Mouse (Mus musculus) liver, postnatal 0 days (tissue): ENCODE results near the gene Trim29.

Experiments
- CTCF ChIP-seq: sonication (generic); IDR thresholded peaks from 2 replicates; pipeline ENCODE4 v1.5.1; 2016; ENCODE audit warnings: antibody characterized with exemption, low read depth
- EP300 ChIP-seq: IDR thresholded peaks from 2 replicates; pipeline ENCODE4 v1.6.1; 2016; ENCODE audit warnings: antibody characterized with exemption, low read depth, mild to moderate bottlenecking

DNA sequence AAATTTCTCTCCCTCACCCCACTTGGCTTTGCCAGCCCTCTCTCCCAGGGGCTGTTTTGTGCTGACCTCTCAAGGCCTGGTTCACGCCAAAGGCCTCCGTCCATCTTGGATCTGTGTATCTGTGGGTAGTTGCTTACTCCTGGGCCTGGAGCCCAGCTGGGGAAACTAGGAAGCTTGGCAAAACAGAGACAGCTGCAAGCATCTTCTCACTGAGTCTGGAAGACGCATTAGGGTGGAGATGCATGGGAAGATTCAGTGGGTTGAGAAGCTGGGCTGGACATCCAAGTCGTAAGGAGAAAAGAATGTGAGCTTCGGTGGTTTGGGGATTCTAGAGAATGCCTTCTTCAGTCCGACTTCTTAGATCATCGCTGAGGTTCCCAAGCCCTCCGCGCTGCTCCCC, 36.9 kb upstream of the Trim29 start:
- TF ChIP-seq CTCF, result no peak
- TF ChIP-seq EP300, result no peak
